Mouse (Mus musculus) cortical plate, adult 2 months (tissue): ENCODE data around the gene Rpl15.

Source experiments
- CTCF ChIP-seq: fragments of 200-500 bp; IDR thresholded peaks from 2 replicates; pipeline ENCODE4 v1.5.1; 2011; ENCODE audit warnings: mild to moderate bottlenecking, control low read depth, low read length; ENCODE audit not compliant: insufficient read depth; ENCODE audit errors: extremely low read depth
- POLR2A ChIP-seq: fragments of 200-500 bp; IDR thresholded peaks from 2 replicates; pipeline ENCODE4 v1.6.1; 2011; ENCODE audit warnings: mild to moderate bottlenecking, low read length, control low read depth; ENCODE audit not compliant: insufficient read depth; ENCODE audit errors: extremely low read depth

DNA sequence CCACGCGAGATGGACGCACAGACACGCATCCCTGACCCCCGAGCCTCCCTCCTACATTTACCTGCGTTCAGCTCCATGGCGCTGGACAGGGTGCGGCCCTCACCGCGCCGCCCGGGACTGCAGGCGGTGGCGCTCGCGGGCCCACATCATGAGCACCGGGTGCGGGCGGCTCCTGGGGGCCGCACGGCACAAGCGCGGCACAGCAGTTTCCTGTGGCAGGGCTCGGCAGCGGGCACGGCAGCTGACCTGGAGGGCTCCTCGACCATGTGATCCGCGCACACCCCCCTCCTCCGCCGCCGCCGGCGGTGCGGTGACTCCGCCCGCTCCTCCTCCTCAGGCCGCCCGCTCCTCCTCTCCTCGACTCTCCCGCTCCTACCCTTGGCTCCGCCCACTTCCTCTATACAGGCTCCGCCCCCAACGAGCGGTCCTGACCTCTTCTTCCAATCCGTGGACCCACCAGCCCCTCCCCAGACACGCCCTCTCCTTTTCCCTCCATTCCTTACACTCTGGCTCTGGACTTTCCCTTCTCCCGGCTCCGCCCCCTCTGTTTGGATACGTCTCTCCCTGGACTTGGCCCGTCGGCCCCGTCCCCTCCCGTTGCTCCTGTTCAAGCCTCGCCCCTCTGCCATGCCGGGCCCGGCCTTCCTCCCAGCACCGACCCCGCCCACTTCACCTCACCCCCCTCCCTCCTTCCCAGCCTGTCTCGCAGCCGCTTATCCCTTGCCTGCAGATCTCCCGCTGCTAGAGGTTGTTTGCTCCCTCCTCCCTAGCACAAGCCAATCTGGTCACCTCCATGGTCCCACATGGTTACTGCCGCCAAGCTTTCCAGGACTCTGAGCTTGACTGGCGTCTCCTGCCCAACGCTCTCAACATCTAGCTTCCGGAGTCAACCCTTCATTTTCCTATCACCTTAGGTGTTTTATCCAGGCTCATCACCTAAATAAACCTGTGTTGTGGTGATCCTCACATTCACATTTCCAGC, 32.1 kb downstream of the Rpl15 start, which contains the start of gene Nr1d2:
- TF ChIP-seq CTCF (no peak), POLR2A (peak; percentile 46)
